13 mouse cellular contexts compared by ENCODE assay signal in the genomic region with DNA sequence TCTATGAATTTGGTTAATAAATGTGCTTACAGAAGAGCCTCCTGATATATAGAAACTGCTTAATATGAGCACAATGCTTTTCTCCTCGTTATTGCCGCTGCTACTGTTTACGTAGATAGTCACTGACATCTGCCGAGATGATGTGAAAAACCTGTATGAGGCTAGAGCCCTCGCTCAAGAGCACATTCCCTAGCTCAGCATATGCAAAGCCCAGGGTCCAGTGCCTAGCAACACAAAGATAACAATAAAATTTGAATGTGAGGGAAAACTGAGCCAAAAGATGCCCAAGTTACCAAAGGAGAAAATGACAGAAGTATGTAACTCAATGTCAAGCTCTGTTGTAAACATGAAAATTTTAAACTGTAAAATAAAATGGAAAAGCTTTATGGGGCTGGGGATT. TPM values are rescaled to one million over a fixed set of nuclear protein-coding genes. Genes with fewer than 3 reads are reported as not detected.
DNase-seq lines count a peak whose midpoint lies in the region; ATAC-seq and TF ChIP-seq lines count a peak whose summit lies in the region.
"Had no signal": no experiment of that assay in that cellular context is flagged by ENCODE, and none has a peak within 500 bp of the region (broad histone marks: within the 10 kb centered on the region; RNA-seq: fewer than 3 reads in every experiment).

No protein-coding gene starts in this region.

- intact Hi-C loops in heart, adult 2 months (cut with DNase I): loop anchor here (1.0 to 10.0 kb wide), 2 partner anchors 9 to 49 kb away; no protein-coding TSS in a partner anchor
- intact Hi-C loops in heart, postnatal 25 days (cut with DNase I): loop anchor here (10.0 kb wide), 1 partner anchor 49 kb away; no protein-coding TSS in a partner anchor
- intact Hi-C loops in left cerebral cortex, adult 2 months (cut with DNase I): no loop called here
- intact Hi-C loops in left cerebral cortex, postnatal 4 days (cut with DNase I): no loop called here

- H3K79me2 ChIP-seq in heart, adult 2 months (replicated peaks; ENCODE audit: control insufficient read depth, insufficient read depth, low read length): peaks cover 6% of the 10 kb centered on the region

- H3K4me2 ChIP-seq in forebrain, embryonic 16.5 days (ENCODE audit: low read length): peak overlapping the region; percentile 19
- peak overlapping the region; percentile 90 for H3K4me2 ChIP-seq in neural tube, embryonic 13.5 days
- H3K4me2 ChIP-seq: intestine, embryonic 15.5 days; limb, embryonic 15.5 days had no signal

- no peaks in the 10 kb centered on the region for H3K9me3 ChIP-seq in forebrain, embryonic 16.5 days (ENCODE audit: control insufficient read depth, low read length)
- no peaks in the 10 kb centered on the region for H3K9me3 ChIP-seq in neural tube, embryonic 13.5 days
- H3K9me3 ChIP-seq: intestine, embryonic 15.5 days; limb, embryonic 15.5 days had no signal

- TF ChIP-seq CTCF in heart, adult 2 months (IDR thresholded peaks at IDR 0.05): no peak
- no peak for TF ChIP-seq CTCF in left cerebral cortex, adult 2 months (IDR thresholded peaks at IDR 0.05)

- H3K27ac ChIP-seq in heart, adult 2 months: no peak overlapping the region; the same call in 1 of the 2 replicates
- H3K27ac ChIP-seq in left cerebral cortex, adult 2 months: no peak overlapping the region
- H3K27ac ChIP-seq in forebrain, embryonic 16.5 days (ENCODE audit: low read length): no peak overlapping the region
- H3K27ac ChIP-seq in neural tube, embryonic 13.5 days (replicated peaks): no peak overlapping the region
- H3K27ac ChIP-seq: intestine, embryonic 15.5 days had no signal

- H3K9ac ChIP-seq in heart, adult 2 months (ENCODE audit: low read depth, low read length): no peak overlapping the region
- no peak overlapping the region for H3K9ac ChIP-seq in forebrain, embryonic 16.5 days (replicated peaks; ENCODE audit: low read depth, low read length)
- H3K9ac ChIP-seq in neural tube, embryonic 13.5 days: peak overlapping the region; percentile 41; the same call in 1 of the 2 replicates
- H3K9ac ChIP-seq: intestine, embryonic 15.5 days; limb, embryonic 15.5 days had no signal

- 0 out of 2 replicates have a peak overlapping the region, but pooled peaks have one; percentile 7 for H3K4me3 ChIP-seq in heart, adult 2 months
- peak overlapping the region; percentile 2 for H3K4me3 ChIP-seq in left cerebral cortex, adult 2 months
- no peak overlapping the region for H3K4me3 ChIP-seq in forebrain, embryonic 16.5 days (replicated peaks; ENCODE audit: low read length)
- H3K4me3 ChIP-seq in neural tube, embryonic 13.5 days: peak overlapping the region; percentile 9
- H3K4me3 ChIP-seq: intestine, embryonic 15.5 days; limb, embryonic 15.5 days had no signal

- DNase-seq in heart, adult 2 months: no peak
- DNase-seq in heart, postnatal 25 days (ENCODE audit: low spot score): no peak
- no peak for DNase-seq in left cerebral cortex, adult 2 months (ENCODE audit: extremely low spot score in 1 of 2, low spot score in 2 of 2)
- no peak for DNase-seq in left cerebral cortex, postnatal 4 days
- DNase-seq in spleen, postnatal 4 days (ENCODE audit: low spot score in 2 of 2): no peak
- DNase-seq: cerebellum, adult 8-10 months; kidney, postnatal 25 days; lung, adult 2 months; thymus, adult 2 months had no signal

- TF ChIP-seq POLR2A in heart, adult 2 months (IDR thresholded peaks at IDR 0.05; ENCODE audit: insufficient read depth, low read depth, low read length): no peak

- TF ChIP-seq EP300 in heart, adult 2 months (IDR thresholded peaks at IDR 0.05; ENCODE audit: insufficient read depth, low read depth, low read length): no peak

- peaks cover 11% of the 10 kb centered on the region for H3K36me3 ChIP-seq in heart, adult 2 months (ENCODE audit: control insufficient read depth, insufficient read depth, low read length)
- H3K36me3 ChIP-seq in forebrain, embryonic 16.5 days (ENCODE audit: control insufficient read depth, insufficient read depth): no peaks in the 10 kb centered on the region
- no peaks in the 10 kb centered on the region for H3K36me3 ChIP-seq in neural tube, embryonic 13.5 days
- H3K36me3 ChIP-seq: intestine, embryonic 15.5 days; limb, embryonic 15.5 days had no signal

- no peaks in the 10 kb centered on the region for H3K27me3 ChIP-seq in heart, adult 2 months (ENCODE audit: control insufficient read depth, insufficient read depth, low read length)
- no peaks in the 10 kb centered on the region for H3K27me3 ChIP-seq in forebrain, embryonic 16.5 days (replicated peaks; ENCODE audit: control insufficient read depth, insufficient read depth, low read length)
- H3K27me3 ChIP-seq in neural tube, embryonic 13.5 days: no peaks in the 10 kb centered on the region
- H3K27me3 ChIP-seq: intestine, embryonic 15.5 days; limb, embryonic 15.5 days had no signal

- no peak for ATAC-seq in forebrain, embryonic 16.5 days
- ATAC-seq in neural tube, embryonic 13.5 days (ENCODE audit: low read depth): no peak
- ATAC-seq: intestine, embryonic 15.5 days had no signal

- 39% methylated on average over 5 of the region's 5 CpGs for WGBS in heart, adult 2 months
- WGBS in forebrain, embryonic 16.5 days: 31% methylated on average over 5 of the region's 5 CpGs
- WGBS in neural tube, embryonic 13.5 days: 57% methylated on average over 5 of the region's 5 CpGs

- peaks cover 18% of the 10 kb centered on the region for H3K4me1 ChIP-seq in heart, adult 2 months (ENCODE audit: control insufficient read depth, insufficient read depth, low read length)
- H3K4me1 ChIP-seq in forebrain, embryonic 16.5 days (replicated peaks; ENCODE audit: control insufficient read depth, insufficient read depth, low read length): peaks cover 49% of the 10 kb centered on the region
- H3K4me1 ChIP-seq in neural tube, embryonic 13.5 days (replicated peaks): peaks cover 56% of the 10 kb centered on the region

RNA-seq across cellular contexts. Expression of gene Kif1b, which starts 4.0 kb away (rescaled TPM):
- 100 to 1,000 TPM; 154 to 186 TPM for total RNA-seq in heart, adult 2 months (2021)
- polyA plus RNA-seq in heart, adult 2 months (2012; rRNA removed): 41.6 and 79.2 TPM in 2 replicates
- total RNA-seq in heart, postnatal 25 days (2021): 100 to 1,000 TPM; 149 to 151 TPM
- total RNA-seq in left cerebral cortex, adult 2 months (2021): 100 to 1,000 TPM; 444 to 487 TPM
- total RNA-seq in left cerebral cortex, postnatal 4 days (2021): 100 to 1,000 TPM; 420 to 423 TPM
- polyA plus RNA-seq in forebrain, embryonic 16.5 days (2015; fragmentation: Nextera tagmentation; extraction: Ambion mirVana): 125 and 131 TPM in 2 replicates
- polyA plus RNA-seq in neural tube, embryonic 13.5 days (2015; fragmentation: Nextera tagmentation; extraction: Ambion mirVana): 123 and 130 TPM in 2 replicates

Comparison
In these comparisons a context has a peak if more than half of its experiments do, and no peak if none do; other contexts are left out.
1. intact Hi-C loops: an anchor here in heart, adult 2 months (1.0 to 10.0 kb wide) and heart, postnatal 25 days (10.0 kb wide); none called in left cerebral cortex, adult 2 months and left cerebral cortex, postnatal 4 days.